Mouse (Mus musculus) ES-E14 (cell line): ENCODE data around the gene Gm21985. TPM values are rescaled to one million over a fixed set of nuclear protein-coding genes. Genes with fewer than 3 reads are reported as not detected.
A peak's percentile ranks its signal among the peaks of the same experiment; 100 is the strongest.

ENCODE experiments used
- DNase-seq: peaks from one replicate; pipeline ENCODE4 v3.0.0-alpha.2; 2013; ENCODE audit warnings: low read depth, low spot score
- H3K27ac ChIP-seq: 2 replicates; pipeline ENCODE4 v1.5.1; 2012; ENCODE audit warnings: low read depth, mild to moderate bottlenecking, low read length, moderate library complexity, mixed read lengths; ENCODE audit not compliant: poor library complexity, insufficient read depth, severe bottlenecking
- H3K36me3 ChIP-seq: 2 replicates; pipeline ENCODE4 v1.6.1; 2012; ENCODE audit warnings: mild to moderate bottlenecking, low read length, moderate library complexity, mixed read lengths; ENCODE audit not compliant: control insufficient read depth, poor library complexity, insufficient read depth, severe bottlenecking
- H3K4me1 ChIP-seq, 2 experiments: fragments of 150-350 bp in 1 of 2; sonication (generic) in 1 of 2; 2 replicates each; pipeline ENCODE4 v1.6.1; 2012; ENCODE audit warnings: low read length in 2 of 2, mild to moderate bottlenecking in 1 of 2, mixed read lengths in 1 of 2; ENCODE audit not compliant: control insufficient read depth in 2 of 2, insufficient read depth in 2 of 2, poor library complexity in 1 of 2
- H3K4me3 ChIP-seq, 2 experiments: fragments of 150-350 bp in 1 of 2; sonication (generic) in 1 of 2; 2 replicates each; pipeline ENCODE4 v1.5.1; 2012; ENCODE audit warnings: low read length in 2 of 2, low read depth in 1 of 2, mild to moderate bottlenecking in 1 of 2, mixed read lengths in 1 of 2; ENCODE audit not compliant: insufficient read depth in 1 of 2, poor library complexity in 1 of 2, severe bottlenecking in 1 of 2
- H3K9ac ChIP-seq: 2 replicates; pipeline ENCODE4 v1.6.1; 2012; ENCODE audit warnings: low read depth, mild to moderate bottlenecking, low read length, mixed read lengths; ENCODE audit not compliant: poor library complexity, insufficient read depth, severe bottlenecking
- H3K9me3 ChIP-seq: fragments of 150-350 bp; sonication (generic); 2 replicates; pipeline ENCODE4 v1.6.1; 2012; ENCODE audit warnings: low read depth, mild to moderate bottlenecking, low read length; ENCODE audit not compliant: control insufficient read depth, insufficient read depth
- CHD2 ChIP-seq: IDR thresholded peaks from 2 replicates; pipeline ENCODE4 v1.6.1; 2014; ENCODE audit warnings: mild to moderate bottlenecking, low read depth, low read length, inconsistent platforms
- HCFC1 ChIP-seq: IDR thresholded peaks from 2 replicates; pipeline ENCODE4 v1.6.1; 2012; ENCODE audit warnings: low read length, inconsistent platforms, borderline replicate concordance; ENCODE audit not compliant: insufficient read depth
- MAFK ChIP-seq: IDR thresholded peaks from 2 replicates; pipeline ENCODE4 v1.6.1; 2014; ENCODE audit warnings: mild to moderate bottlenecking, low read depth, low read length, inconsistent platforms; ENCODE audit not compliant: insufficient read depth
- ZC3H11A ChIP-seq: IDR thresholded peaks from 2 replicates; pipeline ENCODE4 v1.6.1; 2012; ENCODE audit warnings: low read depth, mild to moderate bottlenecking, inconsistent platforms, low read length, borderline replicate concordance
- ZNF384 ChIP-seq: IDR thresholded peaks from 2 replicates; pipeline ENCODE4 v1.6.1; 2012; ENCODE audit warnings: low read depth, low read length, inconsistent platforms
- in situ Hi-C, 2 experiments: fragments of 600-800 bp; cut with MboI; formaldehyde crosslinking; loops; one replicate each; pipeline ENCODE4 v1.15.1; 2025; ENCODE audit warnings: low sequenced_read_pairs in 2 of 2, inconsistent platforms in 1 of 2; ENCODE audit not compliant: unreplicated experiment in 2 of 2
- total RNA-seq: library from RNA; depleted of rRNA; stranded (reverse); fragments of 300-350 nt; gene quantifications from 2 replicates; pipeline ENCODE4 v1.2.3, GENCODE M21; 2012

The Gm21985 gene
- total RNA-seq, 1 experiment, result 0.98 TPM

DNA sequence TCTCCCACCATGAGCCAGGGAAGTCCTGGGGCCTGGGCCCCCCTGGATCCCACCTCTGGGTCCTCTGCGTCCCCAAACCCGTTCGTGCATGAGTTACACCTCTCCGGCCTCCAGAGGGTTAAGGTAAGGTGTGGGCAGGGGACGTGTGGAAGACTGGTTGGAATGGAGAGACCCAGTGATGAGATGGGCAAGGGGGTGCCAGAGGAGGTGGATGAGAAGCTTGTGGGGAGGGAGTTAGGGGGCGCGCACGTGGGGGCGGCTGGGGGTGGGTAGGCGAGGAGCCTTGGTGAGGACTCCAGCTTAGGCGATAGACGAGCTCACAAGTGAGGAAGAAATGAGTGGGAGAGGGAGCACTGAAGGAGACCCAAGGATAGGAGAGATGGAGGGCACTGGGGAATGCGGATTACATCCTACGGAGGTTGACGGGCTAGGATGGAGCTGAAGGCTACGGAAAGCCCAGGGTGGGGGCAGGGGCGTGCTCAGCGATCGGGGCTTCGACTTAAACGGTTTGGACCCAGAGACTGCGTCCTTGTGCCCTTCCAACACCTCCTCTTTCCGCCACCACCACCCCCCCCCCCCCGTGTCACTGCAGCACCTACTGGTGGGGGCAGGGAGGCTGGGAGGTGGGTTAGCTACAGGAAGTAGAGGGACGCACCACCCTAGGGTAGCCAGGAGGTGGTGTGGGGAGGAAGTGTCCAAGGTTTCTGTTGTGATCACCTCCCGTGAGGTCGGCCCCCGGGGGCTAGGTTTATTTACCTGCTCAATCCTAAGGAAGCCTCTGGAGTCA lies 26.0 kb upstream of the Gm21985 start:
- peak overlapping the region; percentile 91 for H3K9ac ChIP-seq
- in situ Hi-C loops, result no loop called here
- peaks cover 0 to 30% of the 10 kb centered on the region in 2 experiments; a peak in 2 of 4 replicates for H3K4me1 ChIP-seq
- peaks cover 11% of the 10 kb centered on the region for H3K36me3 ChIP-seq
- H3K27ac ChIP-seq, result no peak overlapping the region
- TF ChIP-seq ZC3H11A (no peak), MAFK (no peak), ZNF384 (no peak), CHD2 (no peak), HCFC1 (no peak)
- DNase-seq, result no peak
- peak overlapping the region; percentile 87 to 97 for H3K4me3 ChIP-seq
- H3K9me3 ChIP-seq, result no peaks in the 10 kb centered on the region

DNA sequence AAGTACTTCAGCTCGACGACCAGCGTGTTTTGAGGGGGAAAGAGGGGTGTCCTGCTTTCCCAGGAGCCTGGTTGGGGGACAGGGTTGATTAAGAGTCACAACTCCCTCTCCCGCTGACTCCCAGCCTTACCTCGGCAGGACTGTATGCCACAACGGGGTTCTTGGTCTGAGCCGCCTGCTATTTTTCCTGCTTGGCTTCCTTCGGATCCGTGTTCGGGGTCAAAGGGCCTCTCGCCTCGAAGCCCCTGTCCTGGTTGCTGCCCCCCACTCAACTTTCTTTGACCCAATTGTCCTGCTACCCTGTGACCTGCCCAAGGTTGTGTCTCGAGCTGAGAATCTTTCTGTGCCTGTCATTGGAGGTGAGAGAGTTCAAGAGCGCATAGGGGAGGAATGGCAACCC lies 24.3 kb upstream of the Gm21985 start:
- Histone ChIP-seq H3K27ac (no peak overlapping the region), H3K4me1 (peaks cover 0 to 33% of the 10 kb centered on the region in 2 experiments; a peak in 2 of 4 replicates), H3K9me3 (no peaks in the 10 kb centered on the region), H3K36me3 (peaks cover 19% of the 10 kb centered on the region), H3K9ac (0 out of 2 replicates have a peak overlapping the region, but pooled peaks have one; percentile 20), H3K4me3 (no peak overlapping the region)
- in situ Hi-C loops, result no loop called here
- no peak for TF ChIP-seq ZNF384
- TF ChIP-seq MAFK, result no peak
- TF ChIP-seq CHD2, result no peak
- TF ChIP-seq ZC3H11A, result no peak
- no peak for TF ChIP-seq HCFC1
- no peak for DNase-seq

DNA sequence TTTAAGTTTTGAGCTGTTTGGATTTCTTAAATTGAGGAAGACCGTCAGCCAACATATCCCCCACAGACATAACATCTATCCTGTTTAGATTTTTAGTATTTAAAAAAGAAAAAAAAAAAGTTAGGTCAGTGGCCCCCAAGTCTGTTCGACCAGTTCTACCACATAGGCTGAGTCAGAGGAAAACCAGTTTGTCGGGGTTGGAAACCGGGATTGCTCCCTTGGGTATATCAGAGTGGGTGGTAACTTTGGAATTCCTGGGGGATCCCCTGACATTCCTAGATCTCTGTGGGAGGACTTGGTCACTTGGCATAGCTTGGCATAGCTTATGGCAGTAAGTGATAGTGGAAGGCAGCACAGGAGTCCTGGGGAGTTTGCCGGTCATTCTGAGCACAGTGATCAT lies 20.8 kb upstream of the Gm21985 start:
- H3K4me1 ChIP-seq, result peaks cover 0 to 29% of the 10 kb centered on the region in 2 experiments; a peak in 2 of 4 replicates
- no peak overlapping the region for H3K9ac ChIP-seq
- DNase-seq, result no peak
- H3K27ac ChIP-seq, result no peak overlapping the region
- in situ Hi-C loops, result no loop called here
- H3K36me3 ChIP-seq, result peaks cover 19% of the 10 kb centered on the region
- no peak for TF ChIP-seq MAFK
- no peak for TF ChIP-seq ZNF384
- TF ChIP-seq CHD2, result no peak
- TF ChIP-seq ZC3H11A, result no peak
- no peak for TF ChIP-seq HCFC1
- H3K9me3 ChIP-seq, result no peaks in the 10 kb centered on the region
- no peak overlapping the region for H3K4me3 ChIP-seq

DNA sequence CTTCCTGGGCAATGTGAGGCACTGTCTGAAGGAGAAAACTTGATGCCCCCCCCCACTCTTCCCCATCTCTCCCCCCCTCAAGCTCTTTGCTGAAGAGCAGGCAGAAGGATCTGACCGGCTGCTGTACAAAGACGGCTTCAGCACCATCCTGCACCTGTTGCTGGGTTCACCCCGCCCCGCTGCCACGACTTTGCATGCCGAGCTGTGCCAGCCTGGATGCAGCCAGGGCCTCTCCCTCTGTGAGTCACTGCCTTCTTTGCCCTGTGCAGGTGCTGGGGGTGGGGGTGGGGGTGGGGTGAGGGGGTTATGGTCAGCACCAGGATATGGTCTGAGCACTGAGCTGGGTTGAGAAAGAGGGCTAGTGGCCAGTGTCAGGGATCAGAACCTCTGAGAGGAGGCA lies 19.9 kb upstream of the Gm21985 start:
- Histone ChIP-seq H3K27ac (no peak overlapping the region), H3K4me3 (no peak overlapping the region), H3K9me3 (no peaks in the 10 kb centered on the region), H3K9ac (no peak overlapping the region), H3K4me1 (peaks cover 0 to 28% of the 10 kb centered on the region in 2 experiments; a peak in 2 of 4 replicates), H3K36me3 (peaks cover 19% of the 10 kb centered on the region)
- no peak for DNase-seq
- TF ChIP-seq CHD2 (no peak), HCFC1 (no peak), ZNF384 (no peak), MAFK (no peak), ZC3H11A (no peak)
- in situ Hi-C loops, result no loop called here
